8 mouse cellular contexts compared by ENCODE assay signal in genomic region chr2:181319248-181320102, GRCm38 (mm10). TPM values are rescaled to one million over a fixed set of nuclear protein-coding genes. Genes with fewer than 3 reads are reported as not detected.
DNase-seq lines count a peak whose midpoint lies in the region; ATAC-seq lines count a peak whose summit lies in the region.

TSS of gene Rtel1 (plus strand) at chr2:181319739.

- H3K27me3 ChIP-seq in embryonic facial prominence, embryonic 14.5 days (replicated peaks; ENCODE audit: control insufficient read depth, insufficient read depth, low read length): peaks cover 7% of the 10 kb centered on the region
- peaks cover 26% of the 10 kb centered on the region for H3K27me3 ChIP-seq in limb, embryonic 15.5 days

- peak within 1 kb of the TSS; percentile 70 for H3K4me2 ChIP-seq in embryonic facial prominence, embryonic 14.5 days (ENCODE audit: low read depth, low read length)
- H3K4me2 ChIP-seq in limb, embryonic 15.5 days: peak within 1 kb of the TSS; percentile 69

- WGBS in embryonic facial prominence, embryonic 14.5 days: 6% methylated on average over 40 of the region's 40 CpGs
- 7% methylated on average over 40 of the region's 40 CpGs for WGBS in limb, embryonic 15.5 days

- H3K9me3 ChIP-seq in embryonic facial prominence, embryonic 14.5 days (ENCODE audit: control insufficient read depth, low read length): no peaks in the 10 kb centered on the region
- H3K9me3 ChIP-seq in limb, embryonic 15.5 days: no peaks in the 10 kb centered on the region

- H3K9ac ChIP-seq in embryonic facial prominence, embryonic 14.5 days (ENCODE audit: low read depth, low read length): peak within 1 kb of the TSS; percentile 65
- H3K9ac ChIP-seq in limb, embryonic 15.5 days: peak within 1 kb of the TSS; percentile 46

- H3K4me3 ChIP-seq in embryonic facial prominence, embryonic 14.5 days (ENCODE audit: low read depth, low read length): peak within 1 kb of the TSS; percentile 63
- H3K4me3 ChIP-seq in limb, embryonic 15.5 days: peak within 1 kb of the TSS; percentile 59

- H3K4me1 ChIP-seq in embryonic facial prominence, embryonic 14.5 days (ENCODE audit: control insufficient read depth, insufficient read depth, low read length): peaks cover 4% of the 10 kb centered on the region; the same call in 1 of the 2 replicates
- H3K4me1 ChIP-seq in limb, embryonic 15.5 days: peaks cover 10% of the 10 kb centered on the region

- peak; percentile 92 for DNase-seq in 3T3-L1 (ENCODE audit: low read depth, low spot score)
- peak; percentile 57 to 64 for DNase-seq in adrenal gland, postnatal 4 days (ENCODE audit: low spot score in 2 of 2)
- DNase-seq in embryonic facial prominence, embryonic 14.5 days (ENCODE audit: low spot score): peak; percentile 92
- peak; percentile 85 for DNase-seq in heart, adult 8-10 months (ENCODE audit: low spot score)
- peak; percentile 80 for DNase-seq in kidney, adult 9 months
- DNase-seq in monocyte, adult 2 months (ENCODE audit: low read depth in 1 of 2, low spot score in 2 of 2): peak; percentile 54 to 58
- peak; percentile 77 to 82 for DNase-seq in spleen, postnatal 36 days (ENCODE audit: low spot score in 2 of 2)

- ATAC-seq in embryonic facial prominence, embryonic 14.5 days (ENCODE audit: low read depth): peak; percentile 95
- ATAC-seq in limb, embryonic 15.5 days (ENCODE audit: insufficient number of reproducible peaks, low FRiP score, low TSS enrichment, low read depth): 0 out of 2 replicates have a peak, but pooled peaks have one; percentile 63

- H3K27ac ChIP-seq in embryonic facial prominence, embryonic 14.5 days (replicated peaks; ENCODE audit: low read depth, low read length): peak within 1 kb of the TSS; percentile 10; the same call in 1 of the 2 replicates
- H3K27ac ChIP-seq in limb, embryonic 15.5 days: peak within 1 kb of the TSS; percentile 54

- H3K36me3 ChIP-seq in embryonic facial prominence, embryonic 14.5 days (ENCODE audit: control insufficient read depth, insufficient read depth, low read length): peaks cover 20% of the 10 kb centered on the region
- H3K36me3 ChIP-seq in limb, embryonic 15.5 days: peaks cover 26% of the 10 kb centered on the region

RNA-seq across cellular contexts. Expression of gene Rtel1, which starts in this region (rescaled TPM):
- total RNA-seq in adrenal gland, postnatal 4 days (2021): 10 to 100 TPM; 65.6 to 69.4 TPM
- polyA plus RNA-seq in embryonic facial prominence, embryonic 14.5 days (2014; fragmentation: Nextera tagmentation; extraction: Ambion mirVana): 37.1 and 48.8 TPM in 2 replicates
- 10 to 100 TPM in 2 of 4 experiments, 1 to 10 TPM in 2; 8.1 to 13.0 (median 10.0) TPM for total RNA-seq in heart, adult 8-10 months (2022)
- polyA plus RNA-seq in limb, embryonic 15.5 days (2015; fragmentation: Nextera tagmentation; extraction: Ambion mirVana): 35.8 and 36.3 TPM in 2 replicates

Comparison
In these comparisons a context has a peak if more than half of its experiments do, and no peak if none do; other contexts are left out.
1. Peak in every context shown above with its lines: DNase-seq, ATAC-seq, H3K4me3 ChIP-seq and H3K27ac ChIP-seq.
2. RNA of gene Rtel1 (total RNA-seq): 65.6 to 69.4 TPM in adrenal gland, postnatal 4 days; 8.1 to 13.0 TPM in heart, adult 8-10 months; every median in the first group is over 4 times any median in the second.